Mouse (Mus musculus): ENCODE measurements around the gene Gsdma.
"Not testable (repeated sequence)": the region's sequence is repeated elsewhere in the genome, so short reads cannot be mapped to it uniquely, and the experiment has no call there.

Gene Gsdma

GRCm38 (mm10) chr11:98709001-98709741 lies 45.0 kb downstream of the Gsdma start:
- DNase-seq (ENCODE audit: low spot score), result peak; percentile 62

- DNase-seq (ENCODE audit: low spot score), result peak; percentile 88
These were observed 46.4 kb downstream of the Gsdma start for GRCm38 (mm10) chr11:98710416-98711045.

GRCm38 (mm10) chr11:98711046-98711434 lies 46.9 kb downstream of the Gsdma start:
- DNase-seq (ENCODE audit: low spot score), result no peak

GRCm38 (mm10) chr11:98712009-98712408 lies 47.9 kb downstream of the Gsdma start:
- DNase-seq (ENCODE audit: low spot score), result not testable (repeated sequence)

- no peak for DNase-seq (ENCODE audit: low spot score)
These were observed 49.6 kb downstream of the Gsdma start for GRCm38 (mm10) chr11:98713703-98714102.

- DNase-seq (ENCODE audit: low spot score), result no peak
These were observed 51.8 kb downstream of the Gsdma start for GRCm38 (mm10) chr11:98715946-98716345.

- peak; percentile 71 for DNase-seq (ENCODE audit: low spot score)
These were observed 53.8 kb downstream of the Gsdma start for GRCm38 (mm10) chr11:98717904-98718303.

GRCm38 (mm10) chr11:98720756-98721155 lies 56.6 kb downstream of the Gsdma start:
- DNase-seq (ENCODE audit: low spot score), result no peak

- DNase-seq (ENCODE audit: low spot score), result no peak
These were observed 57.5 kb downstream of the Gsdma start for GRCm38 (mm10) chr11:98721458-98722226.

- DNase-seq (ENCODE audit: low spot score), result no peak
These were observed 58.9 kb downstream of the Gsdma start for GRCm38 (mm10) chr11:98723098-98723497.

GRCm38 (mm10) chr11:98725926-98726506 lies 61.9 kb downstream of the Gsdma start:
- DNase-seq (ENCODE audit: low spot score), result no peak

Data from urinary bladder, postnatal 25 days (tissue).